Mouse (Mus musculus): Measurements from ENCODE around the gene Fam107b.

The Fam107b gene

GRCm38 (mm10) chr2:3682699-3683098 lies 112.4 kb downstream of the Fam107b start:
- H3K9me3 ChIP-seq (ENCODE audit: low read length), result 0 out of 2 replicates have a peak, but pooled peaks cover 3% of the 10 kb centered on the region
- H3K4me3 ChIP-seq (replicated peaks; ENCODE audit: low read length), result no peak overlapping the region
- H3K4me1 ChIP-seq (replicated peaks; ENCODE audit: low read depth, low read length), result no peaks in the 10 kb centered on the region
- peaks cover 7% of the 10 kb centered on the region for H3K27me3 ChIP-seq (ENCODE audit: insufficient read depth, low read length)
- no peak for TF ChIP-seq CTCF (conservative IDR thresholded peaks at IDR 0.05; ENCODE audit: low read length)
- TF ChIP-seq NANOG (IDR thresholded peaks at IDR 0.05; ENCODE audit: borderline replicate concordance, low read length), result no peak
- no peak for TF ChIP-seq POU5F1 (IDR thresholded peaks at IDR 0.05; ENCODE audit: borderline replicate concordance, low read length)
- H3K36me3 ChIP-seq (ENCODE audit: insufficient read depth, low read length), result no peaks in the 10 kb centered on the region

GRCm38 (mm10) chr2:3683343-3683742 lies 113.1 kb downstream of the Fam107b start:
- H3K4me1 ChIP-seq (replicated peaks; ENCODE audit: low read depth, low read length), result no peaks in the 10 kb centered on the region
- H3K36me3 ChIP-seq (ENCODE audit: insufficient read depth, low read length), result no peaks in the 10 kb centered on the region
- 0 out of 2 replicates have a peak, but pooled peaks cover 3% of the 10 kb centered on the region for H3K9me3 ChIP-seq (ENCODE audit: low read length)
- TF ChIP-seq NANOG (IDR thresholded peaks at IDR 0.05; ENCODE audit: borderline replicate concordance, low read length) (no peak), POU5F1 (IDR thresholded peaks at IDR 0.05; ENCODE audit: borderline replicate concordance, low read length) (no peak), CTCF (conservative IDR thresholded peaks at IDR 0.05; ENCODE audit: low read length) (no peak)
- H3K4me3 ChIP-seq (replicated peaks; ENCODE audit: low read length), result no peak overlapping the region
- peaks cover 7% of the 10 kb centered on the region for H3K27me3 ChIP-seq (ENCODE audit: insufficient read depth, low read length)

GRCm38 (mm10) chr2:3683751-3684229 lies 113.5 kb downstream of the Fam107b start:
- Histone ChIP-seq H3K4me1 (replicated peaks; ENCODE audit: low read depth, low read length) (no peaks in the 10 kb centered on the region), H3K4me3 (replicated peaks; ENCODE audit: low read length) (no peak overlapping the region)
- TF ChIP-seq CTCF (conservative IDR thresholded peaks at IDR 0.05; ENCODE audit: low read length) (no peak), NANOG (IDR thresholded peaks at IDR 0.05; ENCODE audit: borderline replicate concordance, low read length) (no peak), POU5F1 (IDR thresholded peaks at IDR 0.05; ENCODE audit: borderline replicate concordance, low read length) (no peak)

GRCm38 (mm10) chr2:3690221-3690620 lies 119.9 kb downstream of the Fam107b start:
- TF ChIP-seq CTCF (conservative IDR thresholded peaks at IDR 0.05; ENCODE audit: low read length) (no peak), NANOG (IDR thresholded peaks at IDR 0.05; ENCODE audit: borderline replicate concordance, low read length) (no peak), POU5F1 (IDR thresholded peaks at IDR 0.05; ENCODE audit: borderline replicate concordance, low read length) (no peak)
- Histone ChIP-seq H3K4me3 (replicated peaks; ENCODE audit: low read length) (no peak overlapping the region), H3K4me1 (replicated peaks; ENCODE audit: low read depth, low read length) (no peaks in the 10 kb centered on the region), H3K36me3 (ENCODE audit: insufficient read depth, low read length) (no peaks in the 10 kb centered on the region), H3K9me3 (ENCODE audit: low read length) (no peaks in the 10 kb centered on the region), H3K27me3 (ENCODE audit: insufficient read depth, low read length) (peaks cover 7% of the 10 kb centered on the region)

More at GRCm38 (mm10) chr2:3683751-3684229, 113.5 kb downstream of the Fam107b start:
- Histone ChIP-seq H3K9me3 (ENCODE audit: low read length) (0 out of 2 replicates have a peak, but pooled peaks cover under 1% of the 10 kb centered on the region), H3K27me3 (ENCODE audit: insufficient read depth, low read length) (peaks cover 7% of the 10 kb centered on the region), H3K36me3 (ENCODE audit: insufficient read depth, low read length) (no peaks in the 10 kb centered on the region)

- H3K4me3 ChIP-seq (replicated peaks; ENCODE audit: low read length), result no peak overlapping the region
- no peaks in the 10 kb centered on the region for H3K4me1 ChIP-seq (replicated peaks; ENCODE audit: low read depth, low read length)
- TF ChIP-seq NANOG (IDR thresholded peaks at IDR 0.05; ENCODE audit: borderline replicate concordance, low read length), result no peak
- TF ChIP-seq POU5F1 (IDR thresholded peaks at IDR 0.05; ENCODE audit: borderline replicate concordance, low read length), result no peak
- no peak for TF ChIP-seq CTCF (conservative IDR thresholded peaks at IDR 0.05; ENCODE audit: low read length)
- H3K36me3 ChIP-seq (ENCODE audit: insufficient read depth, low read length), result no peaks in the 10 kb centered on the region
- H3K9me3 ChIP-seq (ENCODE audit: low read length), result no peaks in the 10 kb centered on the region
- H3K27me3 ChIP-seq (ENCODE audit: insufficient read depth, low read length), result no peaks in the 10 kb centered on the region
Observed at GRCm38 (mm10) chr2:3692833-3693232, 122.5 kb downstream of the Fam107b start.

- Histone ChIP-seq H3K4me3 (replicated peaks; ENCODE audit: low read length) (no peak overlapping the region), H3K4me1 (replicated peaks; ENCODE audit: low read depth, low read length) (no peaks in the 10 kb centered on the region), H3K36me3 (ENCODE audit: insufficient read depth, low read length) (no peaks in the 10 kb centered on the region), H3K9me3 (ENCODE audit: low read length) (no peaks in the 10 kb centered on the region), H3K27me3 (ENCODE audit: insufficient read depth, low read length) (no peaks in the 10 kb centered on the region)
- TF ChIP-seq CTCF (conservative IDR thresholded peaks at IDR 0.05; ENCODE audit: low read length) (no peak), POU5F1 (IDR thresholded peaks at IDR 0.05; ENCODE audit: borderline replicate concordance, low read length) (no peak), NANOG (IDR thresholded peaks at IDR 0.05; ENCODE audit: borderline replicate concordance, low read length) (no peak)
Observed at GRCm38 (mm10) chr2:3695900-3696299, 125.6 kb downstream of the Fam107b start.

- no peaks in the 10 kb centered on the region for H3K27me3 ChIP-seq (ENCODE audit: insufficient read depth, low read length)
- TF ChIP-seq NANOG (IDR thresholded peaks at IDR 0.05; ENCODE audit: borderline replicate concordance, low read length), result no peak
- no peak for TF ChIP-seq CTCF (conservative IDR thresholded peaks at IDR 0.05; ENCODE audit: low read length)
- no peak for TF ChIP-seq POU5F1 (IDR thresholded peaks at IDR 0.05; ENCODE audit: borderline replicate concordance, low read length)
- H3K4me3 ChIP-seq (replicated peaks; ENCODE audit: low read length), result no peak overlapping the region
- no peaks in the 10 kb centered on the region for H3K36me3 ChIP-seq (ENCODE audit: insufficient read depth, low read length)
- no peaks in the 10 kb centered on the region for H3K4me1 ChIP-seq (replicated peaks; ENCODE audit: low read depth, low read length)
- no peaks in the 10 kb centered on the region for H3K9me3 ChIP-seq (ENCODE audit: low read length)
Observed at GRCm38 (mm10) chr2:3700368-3700767, 130.1 kb downstream of the Fam107b start.

GRCm38 (mm10) chr2:3702640-3703190 lies 132.4 kb downstream of the Fam107b start:
- Histone ChIP-seq H3K27me3 (ENCODE audit: insufficient read depth, low read length) (no peaks in the 10 kb centered on the region), H3K4me1 (replicated peaks; ENCODE audit: low read depth, low read length) (no peaks in the 10 kb centered on the region), H3K4me3 (replicated peaks; ENCODE audit: low read length) (no peak overlapping the region), H3K36me3 (ENCODE audit: insufficient read depth, low read length) (no peaks in the 10 kb centered on the region), H3K9me3 (ENCODE audit: low read length) (no peaks in the 10 kb centered on the region)
- TF ChIP-seq NANOG (IDR thresholded peaks at IDR 0.05; ENCODE audit: borderline replicate concordance, low read length) (no peak), CTCF (conservative IDR thresholded peaks at IDR 0.05; ENCODE audit: low read length) (no peak), POU5F1 (IDR thresholded peaks at IDR 0.05; ENCODE audit: borderline replicate concordance, low read length) (no peak)

GRCm38 (mm10) chr2:3703806-3704205 lies 133.5 kb downstream of the Fam107b start:
- Histone ChIP-seq H3K9me3 (ENCODE audit: low read length) (no peaks in the 10 kb centered on the region), H3K27me3 (ENCODE audit: insufficient read depth, low read length) (no peaks in the 10 kb centered on the region), H3K4me3 (replicated peaks; ENCODE audit: low read length) (no peak overlapping the region), H3K4me1 (replicated peaks; ENCODE audit: low read depth, low read length) (no peaks in the 10 kb centered on the region), H3K36me3 (ENCODE audit: insufficient read depth, low read length) (no peaks in the 10 kb centered on the region)
- no peak for TF ChIP-seq CTCF (conservative IDR thresholded peaks at IDR 0.05; ENCODE audit: low read length)
- no peak for TF ChIP-seq POU5F1 (IDR thresholded peaks at IDR 0.05; ENCODE audit: borderline replicate concordance, low read length)
- no peak for TF ChIP-seq NANOG (IDR thresholded peaks at IDR 0.05; ENCODE audit: borderline replicate concordance, low read length)

Data from E14TG2a.4 (cell line).